Mouse (Mus musculus) MEL (cell line): Measurements from ENCODE around the gene Ifna14. TPM values are rescaled to one million over a fixed set of nuclear protein-coding genes. Genes with fewer than 3 reads are reported as not detected.

Experiments used
- DNase-seq: peaks from one replicate; pipeline ENCODE4 v3.0.0; 2011; ENCODE audit warnings: low read depth, low spot score
- H3K27ac ChIP-seq: 2 replicates; pipeline ENCODE4 v1.5.1; 2012; ENCODE audit warnings: low read depth, mild to moderate bottlenecking, control low read depth, low read length, moderate library complexity; ENCODE audit not compliant: control insufficient read depth
- H3K27me3 ChIP-seq, 2 experiments: fragments of 150-350 bp in 1 of 2; sonication (generic) in 1 of 2; 2 replicates each; pipeline ENCODE4 v1.6.1; 2012; ENCODE audit warnings: low read length in 2 of 2, mild to moderate bottlenecking in 2 of 2, improper control_type of control experiment in 1 of 2, moderate library complexity in 1 of 2; ENCODE audit not compliant: insufficient read depth in 2 of 2, control insufficient read depth in 1 of 2
- H3K36me3 ChIP-seq, 2 experiments: 2 replicates each; pipeline ENCODE4 v1.6.1; 2012 to 2014; ENCODE audit warnings: low read length in 2 of 2, improper control_type of control experiment in 1 of 2, inconsistent platforms in 1 of 2, mild to moderate bottlenecking in 1 of 2; ENCODE audit not compliant: insufficient read depth in 2 of 2, control insufficient read depth in 1 of 2
- H3K4me1 ChIP-seq, 2 experiments: fragments of 150-350 bp in 1 of 2; sonication (generic) in 1 of 2; 2 replicates each; pipeline ENCODE4 v1.6.1; 2012; ENCODE audit warnings: low read length in 2 of 2, improper control_type of control experiment in 1 of 2, mild to moderate bottlenecking in 1 of 2; ENCODE audit not compliant: insufficient read depth in 2 of 2, control insufficient read depth in 1 of 2
- H3K4me3 ChIP-seq, 2 experiments: fragments of 150-350 bp in 1 of 2; sonication (generic) in 1 of 2; 2 replicates each; pipeline ENCODE4 v1.5.1; 2012; ENCODE audit warnings: low read depth in 2 of 2, low read length in 2 of 2, mild to moderate bottlenecking in 2 of 2, moderate library complexity in 2 of 2, control low read depth in 1 of 2, improper control_type of control experiment in 1 of 2; ENCODE audit not compliant: control insufficient read depth in 1 of 2, insufficient read depth in 1 of 2
- H3K79me2 ChIP-seq: 2 replicates; pipeline ENCODE4 v1.6.1; 2012; ENCODE audit warnings: mild to moderate bottlenecking, low read length, moderate library complexity; ENCODE audit not compliant: control insufficient read depth, poor library complexity, insufficient read depth
- H3K9ac ChIP-seq: 2 replicates; pipeline ENCODE4 v1.6.1; 2012; ENCODE audit warnings: low read depth, mild to moderate bottlenecking, control low read depth, low read length, moderate library complexity; ENCODE audit not compliant: control insufficient read depth, poor library complexity, severe bottlenecking
- H3K9me3 ChIP-seq: fragments of 150-350 bp; sonication (generic); replicated peaks from 2 replicates; pipeline ENCODE4 v1.6.1; 2012; ENCODE audit warnings: mild to moderate bottlenecking, low read length, improper control_type of control experiment, moderate library complexity; ENCODE audit not compliant: insufficient read depth
- CHD1 ChIP-seq: IDR thresholded peaks from 2 replicates; pipeline ENCODE4 v1.6.1; 2012; ENCODE audit warnings: low read depth, mild to moderate bottlenecking, inconsistent platforms, low read length, improper control_type of control experiment
- CHD2 ChIP-seq: IDR thresholded peaks from 2 replicates; pipeline ENCODE4 v1.6.1; 2011; ENCODE audit warnings: low read length, improper control_type of control experiment
- E2F4 ChIP-seq: IDR thresholded peaks from 2 replicates; pipeline ENCODE4 v1.6.1; 2011; ENCODE audit warnings: low read depth, low read length, improper control_type of control experiment, borderline replicate concordance
- EP300 ChIP-seq, 2 experiments: IDR thresholded peaks; 2 replicates each; pipeline ENCODE4 v1.6.1; 2011; ENCODE audit warnings: improper control_type of control experiment in 2 of 2, low read length in 2 of 2, low read depth in 1 of 2, mild to moderate bottlenecking in 1 of 2
- GABPA ChIP-seq: IDR thresholded peaks from 2 replicates; pipeline ENCODE4 v1.6.1; 2012; ENCODE audit warnings: low read depth, mild to moderate bottlenecking, inconsistent platforms, low read length, improper control_type of control experiment, moderate library complexity
- JUND ChIP-seq: IDR thresholded peaks from 2 replicates; pipeline ENCODE4 v1.6.1; 2011; ENCODE audit warnings: low read depth, mild to moderate bottlenecking, improper control_type of control experiment, low read length
- KAT2A ChIP-seq: conservative IDR thresholded peaks from 2 replicates; pipeline ENCODE4 v1.6.1; 2012; ENCODE audit warnings: low read depth, low read length, improper control_type of control experiment, inconsistent platforms
- MAX ChIP-seq: IDR thresholded peaks from 2 replicates; pipeline ENCODE4 v1.6.1; 2011; ENCODE audit warnings: low read length, improper control_type of control experiment
- MEF2A ChIP-seq: IDR thresholded peaks from 2 replicates; pipeline ENCODE4 v1.6.1; 2014; ENCODE audit warnings: low read depth, mild to moderate bottlenecking, inconsistent platforms, low read length, improper control_type of control experiment; ENCODE audit not compliant: poor library complexity, insufficient replicate concordance, severe bottlenecking; ENCODE audit errors: extremely low read depth
- MYC ChIP-seq: IDR thresholded peaks from 2 replicates; pipeline ENCODE4 v1.6.1; 2011; ENCODE audit warnings: low read depth, mild to moderate bottlenecking, low read length, improper control_type of control experiment, moderate library complexity
- NELFE ChIP-seq: IDR thresholded peaks from 2 replicates; pipeline ENCODE4 v1.6.1; 2011; ENCODE audit warnings: low read depth, low read length, improper control_type of control experiment
- NRF1 ChIP-seq: IDR thresholded peaks from 2 replicates; pipeline ENCODE4 v1.6.1; 2014; ENCODE audit warnings: low read depth, mild to moderate bottlenecking, inconsistent platforms, low read length, improper control_type of control experiment, moderate library complexity; ENCODE audit not compliant: poor library complexity, insufficient read depth, severe bottlenecking
- POLR2A ChIP-seq, 2 experiments: IDR thresholded peaks; 2 replicates each; pipeline ENCODE4 v1.6.1; 2011 to 2012; ENCODE audit warnings: low read length in 2 of 2, mild to moderate bottlenecking in 2 of 2, control low read depth in 1 of 2, improper control_type of control experiment in 1 of 2, low read depth in 1 of 2, moderate library complexity in 1 of 2; ENCODE audit not compliant: control insufficient read depth in 1 of 2, insufficient read depth in 1 of 2, poor library complexity in 1 of 2
- POLR2AphosphoS2 ChIP-seq: IDR thresholded peaks from 2 replicates; pipeline ENCODE4 v1.6.1; 2011; ENCODE audit warnings: low read length, improper control_type of control experiment
- POLR2AphosphoS5 ChIP-seq: IDR thresholded peaks from 2 replicates; pipeline ENCODE4 v1.6.1; 2012; ENCODE audit warnings: low read depth, borderline replicate concordance, mild to moderate bottlenecking, inconsistent platforms, low read length, moderate library complexity, mixed read lengths
- RAD21 ChIP-seq: IDR thresholded peaks from 2 replicates; pipeline ENCODE4 v1.6.1; 2011; ENCODE audit warnings: mild to moderate bottlenecking, low read depth, low read length, improper control_type of control experiment
- SIN3A ChIP-seq: IDR thresholded peaks from 2 replicates; pipeline ENCODE4 v1.6.1; 2012; ENCODE audit warnings: low read length, improper control_type of control experiment, inconsistent platforms
- UBTF ChIP-seq: IDR thresholded peaks from 2 replicates; pipeline ENCODE4 v1.6.1; 2012; ENCODE audit warnings: low read depth, mild to moderate bottlenecking, inconsistent platforms, low read length, improper control_type of control experiment, moderate library complexity, borderline replicate concordance; ENCODE audit not compliant: insufficient read depth
- USF1 ChIP-seq: IDR thresholded peaks from 2 replicates; pipeline ENCODE4 v1.6.1; 2014; ENCODE audit warnings: low read depth, mild to moderate bottlenecking, inconsistent platforms, low read length, improper control_type of control experiment, moderate library complexity
- USF2 ChIP-seq, 2 experiments: IDR thresholded peaks; 2 replicates each; pipeline ENCODE4 v1.6.1; 2011 to 2012; ENCODE audit warnings: improper control_type of control experiment in 2 of 2, low read length in 2 of 2, borderline replicate concordance in 1 of 2, inconsistent platforms in 1 of 2, low read depth in 1 of 2, mild to moderate bottlenecking in 1 of 2; ENCODE audit not compliant: insufficient read depth in 1 of 2
- ZC3H11A ChIP-seq: IDR thresholded peaks from 2 replicates; pipeline ENCODE4 v1.6.1; 2012; ENCODE audit warnings: low read depth, mild to moderate bottlenecking, inconsistent platforms, low read length, improper control_type of control experiment
- ZMIZ1 ChIP-seq: IDR thresholded peaks from 2 replicates; pipeline ENCODE4 v1.6.1; 2012; ENCODE audit warnings: low read depth, mild to moderate bottlenecking, inconsistent platforms, low read length, improper control_type of control experiment, moderate library complexity
- polyA plus RNA-seq, 2 experiments: library from polyadenylated mRNA; stranded (reverse) in 1 of 2; unstranded in 1 of 2; fragments of >175 nt in 1 of 2; fragments of >200 nt in 1 of 2; gene quantifications; 2 replicates each; pipeline versions ENCODE4 v1.2.1 to v1.2.4; 2012; ENCODE audit warnings: low replicate concordance in 2 of 2, low read depth in 1 of 2; ENCODE audit not compliant: insufficient read length in 2 of 2, insufficient read depth in 1 of 2, missing spikeins in 1 of 2
- total RNA-seq: library from RNA; depleted of rRNA; stranded (reverse); fragments of 300-350 nt; gene quantifications from 2 replicates; pipeline ENCODE4 v1.2.3, GENCODE M21; 2012

Gene Ifna14
- total and polyA plus RNA-seq, 3 experiments, result not detected

DNA sequence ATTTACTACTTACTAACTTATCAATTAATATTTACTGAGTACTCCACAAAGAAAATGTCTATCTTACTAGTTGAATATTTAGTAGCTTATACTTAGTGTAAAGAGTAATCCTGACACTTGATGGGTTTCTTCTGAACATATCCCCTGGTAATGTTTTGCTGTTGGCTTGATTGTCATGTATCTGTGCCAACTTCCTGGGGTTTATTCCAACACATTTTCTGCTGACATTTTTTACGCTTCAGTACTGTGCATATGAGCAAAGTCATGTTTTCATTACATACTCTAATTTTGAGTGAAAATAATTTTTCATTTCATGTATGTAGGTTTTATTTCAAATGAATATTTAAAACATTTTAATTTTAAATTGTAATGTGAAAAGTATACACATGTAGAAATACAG is 36.7 kb downstream of the Ifna14 start:
- Histone ChIP-seq H3K9me3 (no peaks in the 10 kb centered on the region), H3K4me3 (no peak overlapping the region), H3K27ac (no peak overlapping the region), H3K36me3 (no peaks in the 10 kb centered on the region), H3K4me1 (no peaks in the 10 kb centered on the region), H3K27me3 (no peaks in the 10 kb centered on the region; a peak in 1 of 4 replicates), H3K9ac (no peak overlapping the region), H3K79me2 (no peaks in the 10 kb centered on the region)
- no peak for TF ChIP-seq RAD21
- TF ChIP-seq POLR2AphosphoS2, result no peak
- TF ChIP-seq E2F4, result no peak
- no peak for TF ChIP-seq ZC3H11A
- no peak for TF ChIP-seq SIN3A
- TF ChIP-seq CHD2, result no peak
- no peak for DNase-seq

DNA sequence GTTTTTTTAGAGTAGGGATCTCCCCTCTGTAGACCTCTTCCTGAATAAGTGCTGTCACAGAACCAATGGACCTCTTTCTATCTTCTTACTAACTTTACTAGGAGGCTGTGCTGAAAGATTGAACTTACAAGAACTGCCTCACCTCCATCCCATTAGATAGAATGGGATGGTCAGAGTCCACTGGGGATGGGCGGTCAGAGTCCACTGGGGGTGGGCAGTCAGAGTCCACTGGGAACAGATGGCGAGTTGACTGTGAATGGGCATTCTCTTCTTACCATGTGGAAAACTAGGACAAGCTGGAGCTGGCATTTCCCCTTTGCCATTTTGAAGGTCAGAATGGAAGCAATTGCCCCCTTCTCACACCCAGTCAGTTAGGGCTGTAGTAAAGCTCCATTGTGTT is 38.1 kb downstream of the Ifna14 start:
- Histone ChIP-seq H3K79me2 (no peaks in the 10 kb centered on the region), H3K9ac (no peak overlapping the region), H3K27ac (no peak overlapping the region)

DNA sequence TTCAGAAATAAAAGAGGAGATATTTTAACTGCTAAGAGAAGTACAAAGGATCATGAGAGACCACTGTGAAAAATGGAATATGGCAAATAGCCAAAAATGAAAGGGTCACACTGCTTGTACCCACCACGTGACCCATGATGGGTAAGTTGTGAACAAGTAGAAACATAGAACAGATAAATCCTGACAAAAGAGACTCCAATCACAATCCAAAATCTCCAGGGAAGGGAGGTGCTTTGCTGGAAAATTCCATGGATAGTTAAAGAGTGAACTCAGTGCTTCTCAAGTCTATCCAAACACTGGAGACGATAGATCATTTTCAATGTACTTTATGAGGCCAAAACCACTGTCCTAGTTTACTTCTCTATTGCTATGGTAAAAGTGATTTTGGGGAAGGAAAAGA is 40.7 kb downstream of the Ifna14 start:
- Histone ChIP-seq H3K4me1 (no peaks in the 10 kb centered on the region), H3K36me3 (no peaks in the 10 kb centered on the region), H3K9ac (no peak overlapping the region), H3K27me3 (no peaks in the 10 kb centered on the region; a peak in 2 of 4 replicates), H3K4me3 (no peak overlapping the region), H3K79me2 (no peaks in the 10 kb centered on the region), H3K27ac (no peak overlapping the region), H3K9me3 (no peaks in the 10 kb centered on the region)
- DNase-seq, result no peak
- TF ChIP-seq NRF1 (no peak), MEF2A (no peak), USF2 (IDR thresholded peaks at IDR 0.05; ENCODE audit: borderline replicate concordance in 1 of 2, insufficient read depth in 1 of 2, low read depth in 1 of 2, low read length in 2 of 2) (no peak), ZMIZ1 (no peak), POLR2AphosphoS5 (no peak), NELFE (no peak), MAX (no peak), USF1 (no peak), GABPA (no peak)

More for the DNA sequence above, 38.1 kb downstream of the Ifna14 start:
- Histone ChIP-seq H3K4me3 (no peak overlapping the region), H3K27me3 (no peaks in the 10 kb centered on the region; a peak in 2 of 4 replicates)
- TF ChIP-seq POLR2A (IDR thresholded peaks at IDR 0.05; ENCODE audit: control insufficient read depth in 1 of 2, insufficient read depth in 1 of 2, low read depth in 1 of 2, low read length in 2 of 2, poor library complexity in 1 of 2), result no peak
- no peak for TF ChIP-seq EP300 (IDR thresholded peaks at IDR 0.05; ENCODE audit: low read depth in 1 of 2, low read length in 2 of 2)
- TF ChIP-seq UBTF, result no peak
- TF ChIP-seq JUND, result no peak
- TF ChIP-seq MYC, result no peak
- no peak for TF ChIP-seq KAT2A
- TF ChIP-seq USF1, result no peak
- TF ChIP-seq CHD1, result no peak
- TF ChIP-seq, all 39 proteins: peak for 0
- no peaks in the 10 kb centered on the region for H3K4me1 ChIP-seq
- no peak for DNase-seq
- no peaks in the 10 kb centered on the region for H3K9me3 ChIP-seq
- no peaks in the 10 kb centered on the region for H3K36me3 ChIP-seq
